Mouse (Mus musculus): Measurements from ENCODE around the gene C1s2.
A peak's percentile ranks its signal among the peaks of the same experiment; 100 is the strongest.

- TF ChIP-seq CTCF (IDR thresholded peaks at IDR 0.05; ENCODE audit: extremely low read depth, insufficient read depth, low read length) (peak; percentile 53), POLR2A (IDR thresholded peaks at IDR 0.05; ENCODE audit: extremely low read depth, insufficient read depth, low read length) (no peak)
Observed at GRCm38 (mm10) chr6:124640997-124641396, 5.1 kb upstream of the C1s2 start.
